Mouse (Mus musculus) 416B (cell line): ENCODE measurements around the gene Esrrb.

ENCODE experiments used
- DNase-seq: peaks from one replicate; pipeline ENCODE4 v3.0.0; 2011; ENCODE audit warnings: low read depth

Gene Esrrb

DNA sequence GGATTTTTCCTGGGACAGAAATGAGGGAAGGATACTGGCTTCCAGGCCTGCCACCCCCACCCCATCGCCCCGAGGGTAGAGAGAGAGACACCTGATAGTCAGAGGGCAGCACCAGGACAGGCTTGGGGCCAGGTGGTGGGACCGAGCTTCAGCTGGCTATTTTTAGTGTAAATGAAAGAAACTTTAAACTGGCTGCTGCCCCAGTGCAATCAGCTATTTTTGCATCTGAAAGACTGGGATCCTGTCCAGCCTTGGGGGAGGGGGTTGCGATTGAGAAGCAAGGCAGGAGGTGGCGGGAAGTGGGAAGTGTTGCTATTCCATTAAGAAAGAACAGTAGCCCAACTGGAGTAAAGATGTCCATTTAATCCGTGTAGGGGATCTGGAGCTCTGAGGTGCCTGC, 137.8 kb downstream of the Esrrb start:
- DNase-seq: no peak

DNA sequence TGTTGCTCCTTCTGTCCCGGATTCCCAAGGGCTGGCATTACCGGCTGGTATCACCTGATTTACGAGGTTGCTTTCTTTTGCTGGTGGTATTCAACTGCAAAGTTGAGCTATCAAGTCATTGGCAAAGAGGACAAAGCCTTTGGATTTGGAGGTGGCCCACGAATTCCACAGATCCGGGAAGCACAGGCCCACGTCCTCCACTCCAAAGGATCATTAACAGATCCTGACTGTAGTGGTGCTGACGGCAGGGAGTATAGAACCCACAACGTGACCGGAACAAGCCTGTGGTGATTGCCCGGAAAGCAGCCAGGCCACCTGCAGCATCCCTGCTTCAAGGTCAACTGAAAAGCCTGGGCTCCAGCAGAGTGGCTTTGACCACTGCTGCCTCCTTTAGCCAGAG, 140.8 kb downstream of the Esrrb start:
- no peak for DNase-seq

DNA sequence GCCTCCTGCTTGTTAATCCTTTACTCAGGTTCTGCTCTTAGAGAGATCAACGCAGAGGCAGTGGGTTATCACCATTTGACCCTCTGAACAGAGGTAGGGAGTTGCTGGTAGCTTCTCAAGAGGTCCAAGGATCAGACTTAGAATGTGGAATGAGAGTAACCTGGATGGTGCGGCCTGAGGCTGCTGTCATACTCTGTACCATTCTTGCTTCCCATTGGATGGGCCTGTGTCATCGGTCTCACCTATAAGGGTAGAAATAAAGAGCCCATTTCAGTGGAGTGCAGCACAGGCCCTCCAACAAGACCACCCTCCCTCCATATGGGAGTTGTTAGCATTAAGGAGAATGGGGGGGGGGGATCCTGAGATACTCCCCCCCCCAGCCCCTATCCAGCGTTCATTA, 143.0 kb downstream of the Esrrb start:
- DNase-seq: no peak

DNA sequence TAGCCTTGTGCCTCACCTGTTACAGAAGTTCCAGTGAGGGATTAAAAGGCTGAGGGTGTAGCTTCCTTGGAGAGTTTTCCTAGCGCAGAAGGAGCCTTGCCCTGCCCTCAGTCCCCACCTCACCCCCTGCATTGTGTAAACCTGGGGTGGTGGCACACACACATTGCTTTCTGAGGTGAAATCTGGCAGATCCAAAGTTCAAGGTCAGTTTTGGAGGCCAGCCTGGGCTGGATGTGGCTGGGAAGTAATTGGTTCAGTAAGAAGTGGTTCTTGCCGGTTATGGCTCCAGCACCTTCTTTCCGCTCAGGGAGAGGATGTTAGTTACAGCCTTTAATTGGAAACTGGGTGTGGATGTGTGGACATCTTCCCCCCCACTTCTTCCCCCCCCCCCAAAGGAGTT, 143.4 kb downstream of the Esrrb start:
- DNase-seq: no peak

DNA sequence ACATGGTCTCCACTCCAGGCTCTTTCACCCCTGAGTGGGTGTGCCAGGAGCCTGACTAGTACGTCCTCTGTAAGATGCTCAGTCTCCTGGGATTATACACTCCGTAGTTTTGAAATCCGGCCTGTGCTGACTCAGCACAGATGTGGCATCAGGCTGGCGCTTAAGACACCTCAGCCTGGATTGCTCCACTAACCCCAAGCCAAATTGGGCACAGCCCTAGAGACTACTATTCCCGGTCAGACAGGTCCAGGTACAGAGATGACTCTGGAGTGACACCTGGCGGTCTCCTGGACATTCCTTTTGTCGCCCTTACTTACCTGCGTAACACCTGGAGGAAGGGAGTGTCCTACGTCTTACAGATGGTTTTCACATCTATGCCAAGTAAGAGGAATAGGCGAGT, 146.8 kb downstream of the Esrrb start:
- no peak for DNase-seq

DNA sequence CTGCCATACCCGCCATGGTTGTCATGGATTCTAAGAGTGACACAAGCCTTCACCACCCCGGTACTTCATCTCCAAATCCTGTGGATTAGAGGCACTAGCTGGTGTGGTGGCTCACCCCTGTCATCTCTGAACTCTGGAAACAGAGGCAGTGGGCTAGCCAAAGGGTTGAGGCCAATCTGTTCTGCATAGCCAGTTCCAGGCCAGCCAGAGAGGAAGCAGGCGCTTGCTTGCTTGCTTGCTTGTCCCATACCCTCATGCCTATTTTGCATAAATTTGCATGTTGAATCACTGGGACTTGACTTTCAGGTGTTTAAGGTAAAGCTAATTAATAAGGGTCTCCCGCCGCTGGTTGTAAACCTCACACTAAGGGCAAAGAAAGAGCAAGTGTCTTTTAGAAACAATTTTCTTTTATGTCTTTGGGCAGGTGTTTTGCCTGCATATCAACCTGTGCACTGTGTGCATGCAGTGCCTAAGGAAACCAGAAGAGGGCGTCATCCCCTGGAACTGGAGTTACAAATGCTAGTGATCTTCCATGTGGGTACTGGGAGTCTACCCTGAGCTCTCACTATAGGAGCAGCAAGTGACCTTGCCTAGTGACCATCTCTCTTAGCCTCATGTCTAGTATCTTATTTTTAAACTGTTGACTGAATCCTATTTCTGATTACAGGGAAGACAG, 147.5 kb downstream of the Esrrb start:
- DNase-seq: no peak

DNA sequence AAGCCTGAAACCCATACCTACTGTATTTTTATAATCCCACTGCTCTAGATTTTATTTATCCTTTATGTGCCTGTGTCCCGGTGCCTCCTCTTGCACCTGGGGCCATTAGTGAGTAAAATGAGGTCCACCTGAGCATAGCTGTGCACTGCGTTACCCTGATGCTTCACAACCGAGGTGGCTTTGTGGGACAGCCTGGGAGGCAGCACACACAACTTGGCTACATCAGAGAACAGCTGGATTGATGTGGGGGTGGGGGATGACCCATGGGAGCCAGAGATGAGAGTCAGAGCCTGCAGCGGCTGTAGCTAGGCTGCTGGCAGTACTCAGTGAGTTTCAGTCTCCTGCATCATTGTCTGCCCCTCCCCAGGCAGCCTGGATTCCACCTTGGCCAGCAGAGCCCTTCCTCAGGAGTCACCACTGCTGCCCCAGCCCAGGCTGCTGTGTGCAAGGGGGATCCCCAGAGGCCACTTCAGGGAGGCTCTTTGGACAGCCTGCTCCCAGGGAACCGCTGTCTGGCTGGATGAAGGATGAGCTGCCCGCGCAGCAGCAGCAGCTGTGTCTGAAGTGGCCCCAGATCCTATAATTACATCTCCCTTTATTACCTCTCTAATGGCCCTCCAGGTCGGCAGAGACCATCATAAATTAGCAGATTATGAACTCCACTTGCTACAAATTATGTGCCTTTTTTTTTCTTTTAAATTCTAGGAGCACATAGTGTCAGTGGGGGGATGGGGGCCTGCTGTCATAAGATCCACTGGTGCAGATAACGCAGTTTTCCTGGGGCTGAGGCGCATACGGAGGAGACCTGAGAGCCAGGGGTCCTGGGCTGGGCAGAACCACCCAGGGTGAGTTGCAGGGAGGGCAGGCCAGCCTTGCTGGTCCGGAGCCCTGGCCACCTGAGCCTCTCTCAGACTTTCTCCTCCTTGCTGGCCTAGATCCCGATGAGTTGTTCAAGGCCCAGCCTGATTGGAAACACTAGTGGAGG, 148.7 kb downstream of the Esrrb start:
- DNase-seq: no peak

DNA sequence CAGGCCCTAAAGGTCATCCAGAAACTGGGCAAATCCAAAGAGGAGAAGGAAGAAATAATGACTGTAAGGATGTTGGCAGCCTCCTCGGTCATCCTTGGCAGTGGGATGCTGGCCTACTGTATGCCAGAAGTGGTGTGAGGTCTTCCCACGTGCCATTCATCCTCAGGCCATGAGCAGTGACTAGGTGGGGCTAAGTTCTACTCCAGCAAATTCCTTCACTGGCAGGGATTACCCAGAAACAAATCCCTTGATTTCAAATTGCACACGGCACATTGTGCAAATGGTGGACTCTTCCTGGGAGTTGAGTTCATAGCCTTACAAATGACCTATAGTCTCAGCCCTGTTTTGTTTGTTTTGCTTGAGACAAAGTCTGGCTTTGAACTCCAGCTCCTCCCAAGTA, 151.4 kb downstream of the Esrrb start:
- no peak for DNase-seq

DNA sequence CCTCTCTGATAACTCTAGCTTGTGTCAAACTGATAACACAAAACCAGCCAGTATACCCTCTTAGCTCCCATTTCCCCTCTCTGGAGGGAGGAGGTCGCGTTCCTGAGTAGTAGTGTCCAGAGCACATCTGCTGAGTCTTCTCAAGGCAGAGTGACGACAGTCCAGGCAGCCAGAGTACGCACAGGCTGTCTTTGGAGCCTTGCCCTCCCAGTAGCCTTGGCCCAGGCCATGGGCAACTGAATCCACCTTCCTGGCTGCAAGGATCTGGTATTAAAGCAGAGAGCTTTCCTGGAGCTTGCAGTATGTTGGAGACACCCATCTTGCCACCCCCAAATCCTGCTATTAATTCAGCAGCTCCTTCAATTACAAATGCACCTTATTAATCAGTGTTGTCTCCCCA, 152.7 kb downstream of the Esrrb start:
- no peak for DNase-seq

DNA sequence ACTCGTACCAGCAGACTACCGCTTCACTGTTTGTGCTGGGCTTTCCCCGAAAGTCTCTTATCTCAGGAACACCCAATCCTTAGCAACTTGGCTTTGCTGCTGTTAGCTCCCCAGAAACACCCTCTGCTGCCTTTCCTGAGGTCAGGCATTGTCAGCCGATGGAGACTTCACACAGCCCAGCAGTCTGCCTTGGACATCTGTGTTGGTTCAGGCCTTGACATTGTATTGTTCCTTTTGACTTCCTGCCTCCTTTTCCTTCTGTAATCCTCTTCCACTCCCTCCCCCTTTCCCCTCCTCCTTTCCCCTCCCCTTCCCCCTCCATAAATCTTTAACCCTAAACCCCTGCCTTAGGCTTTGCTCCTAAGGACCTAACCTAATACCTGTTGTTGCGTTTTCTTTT, 155.7 kb downstream of the Esrrb start:
- DNase-seq: no peak

DNA sequence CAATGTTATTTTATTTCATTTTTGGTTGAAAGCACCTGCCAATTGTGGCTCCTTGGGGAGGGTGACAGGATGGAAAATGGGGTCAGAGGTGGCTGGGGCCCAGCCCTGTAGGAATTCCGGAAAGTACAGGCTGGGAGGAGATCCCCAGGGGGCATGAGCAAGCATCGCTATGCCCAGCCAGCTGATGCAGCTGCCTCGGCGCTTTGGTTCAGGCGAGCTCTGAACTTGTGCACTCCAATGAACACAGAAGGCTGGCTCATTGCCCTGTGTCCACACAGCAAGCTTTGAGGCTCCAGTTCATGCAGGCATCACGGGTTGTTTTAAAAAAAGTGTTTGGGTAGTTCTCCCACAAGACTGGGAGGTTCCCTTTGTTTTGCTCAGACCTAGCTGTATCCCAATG, 156.8 kb downstream of the Esrrb start:
- no peak for DNase-seq

DNA sequence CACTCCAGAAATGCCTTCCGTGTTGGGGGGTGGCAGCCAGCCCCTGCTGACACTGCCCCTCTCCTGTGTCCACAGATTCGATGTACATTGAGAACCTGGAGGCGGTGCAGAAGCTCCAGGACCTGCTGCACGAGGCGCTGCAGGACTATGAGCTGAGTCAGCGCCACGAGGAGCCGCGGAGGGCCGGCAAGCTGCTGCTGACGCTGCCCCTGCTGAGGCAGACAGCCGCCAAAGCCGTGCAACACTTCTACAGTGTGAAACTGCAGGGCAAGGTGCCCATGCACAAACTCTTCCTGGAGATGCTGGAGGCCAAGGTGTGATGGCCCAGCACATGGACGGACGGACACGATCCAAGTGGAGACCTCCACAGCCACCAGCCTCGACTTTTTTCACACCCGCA, 157.8 kb downstream of the Esrrb start:
- DNase-seq: no peak

DNA sequence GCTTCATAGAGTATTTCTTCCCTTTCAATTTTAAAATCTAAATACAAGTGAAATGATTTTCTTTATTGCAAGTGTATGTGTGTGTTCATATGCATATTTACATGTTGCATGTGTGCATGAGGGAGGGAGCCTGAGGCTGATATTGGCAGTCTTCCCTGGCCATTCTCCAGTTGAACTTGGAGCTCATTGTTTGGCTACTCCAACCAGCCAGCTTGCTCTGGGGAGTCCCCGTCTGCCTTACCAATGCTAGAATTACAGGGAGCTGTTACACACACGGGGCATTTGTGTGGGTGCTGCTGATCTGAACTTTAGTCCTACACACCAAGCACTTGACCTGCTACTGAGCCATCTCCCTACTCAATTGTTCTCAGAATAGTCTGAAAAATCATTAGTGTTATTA, 173.4 kb downstream of the Esrrb start:
- no peak for DNase-seq

DNA sequence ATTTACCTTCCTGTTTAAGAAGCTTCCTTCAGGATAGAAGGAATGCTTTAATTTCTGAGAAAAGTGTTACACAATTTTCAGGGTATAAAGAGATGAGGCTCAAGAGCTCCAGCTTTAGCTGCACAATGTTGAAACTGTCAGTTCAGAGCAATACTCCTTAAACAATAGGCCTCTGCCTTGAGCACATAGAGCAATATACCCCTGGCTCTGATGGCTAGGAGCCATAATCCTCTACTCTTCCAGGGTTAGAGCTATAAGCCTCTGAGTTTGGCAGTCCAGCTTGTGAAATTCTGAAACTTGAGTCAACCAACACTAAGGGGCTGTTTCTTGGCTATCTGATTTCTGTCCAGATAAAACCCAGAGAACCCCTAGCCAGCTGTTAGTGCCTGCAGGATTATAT, 176.9 kb downstream of the Esrrb start:
- DNase-seq: no peak

DNA sequence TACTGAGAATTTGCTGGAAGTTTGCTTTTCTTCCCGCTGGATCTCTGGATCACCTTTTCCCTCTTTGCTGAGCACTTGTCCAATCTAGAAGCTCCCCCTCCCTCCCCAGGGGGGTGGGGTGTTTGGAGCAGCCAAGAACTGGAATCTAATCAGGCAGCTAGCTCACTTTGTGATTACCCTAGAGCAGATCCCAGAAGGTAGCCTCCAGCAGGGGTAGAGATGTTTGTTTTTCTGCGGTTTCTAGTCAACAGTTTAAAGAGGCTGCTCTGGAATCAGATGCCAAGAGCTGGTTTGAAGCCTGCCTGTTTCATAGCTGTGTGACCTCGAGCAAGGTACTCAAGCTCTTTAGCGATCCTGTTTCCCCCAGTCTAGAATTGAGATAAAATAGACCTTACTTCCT, 177.8 kb downstream of the Esrrb start:
- no peak for DNase-seq

DNA sequence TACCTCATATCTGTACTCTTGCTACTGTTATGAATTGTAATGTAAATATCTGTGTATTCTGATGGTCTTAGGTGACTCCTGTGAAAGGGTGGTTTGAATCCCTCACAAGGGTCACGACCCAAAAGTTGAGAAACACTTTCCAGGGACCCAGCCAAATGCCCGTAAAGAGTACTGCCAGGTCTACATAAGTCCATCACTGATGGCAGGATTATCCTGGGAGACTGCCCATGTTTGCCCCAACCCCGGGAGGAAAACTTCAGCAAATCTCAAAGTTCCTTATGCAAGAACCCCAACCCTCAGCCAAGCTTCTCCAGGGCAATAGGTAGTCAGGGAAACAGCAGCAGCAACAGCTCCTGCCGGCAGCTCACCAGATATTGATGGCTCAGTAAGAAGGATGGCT, 178.6 kb downstream of the Esrrb start:
- no peak for DNase-seq

DNA sequence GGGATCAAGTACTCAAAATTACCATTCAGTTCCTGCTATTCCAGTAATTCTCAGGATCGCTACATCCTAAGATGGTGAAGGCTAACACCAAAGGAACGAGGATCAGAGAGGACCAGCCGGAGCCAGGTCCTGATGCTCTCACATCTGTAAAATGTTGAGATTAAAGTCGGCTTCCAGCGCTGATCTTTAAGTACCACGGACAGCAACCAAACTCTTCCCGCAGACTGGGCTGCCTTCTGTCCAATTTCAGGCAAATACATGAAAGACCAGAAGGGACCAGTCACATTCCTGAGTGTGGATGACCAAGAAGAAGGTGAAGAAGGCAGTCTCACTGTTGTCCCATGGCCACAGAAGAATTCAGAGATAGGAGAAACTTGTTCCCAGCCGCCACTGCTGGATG, 186.9 kb downstream of the Esrrb start:
- DNase-seq: peak; percentile 11

DNA sequence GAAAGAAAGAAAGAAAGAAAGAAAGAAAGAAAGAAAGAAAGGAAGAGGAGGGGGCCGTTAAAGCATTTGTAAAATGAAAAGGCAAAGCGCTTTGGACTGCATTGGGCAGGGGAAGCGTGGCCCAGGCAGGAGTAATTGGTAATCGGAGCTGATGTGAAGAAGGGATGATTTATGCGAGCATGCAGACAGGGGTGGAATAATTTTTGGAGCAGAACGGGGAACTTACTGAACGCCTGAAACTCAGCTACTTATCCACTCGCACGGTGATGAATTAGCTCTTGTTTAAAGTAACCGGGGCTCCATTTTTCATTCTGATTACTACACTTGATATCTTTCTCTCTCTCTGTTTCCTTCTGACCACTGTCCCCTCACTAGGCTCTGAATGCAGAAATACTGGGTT, 192.1 kb downstream of the Esrrb start:
- no peak for DNase-seq

DNA sequence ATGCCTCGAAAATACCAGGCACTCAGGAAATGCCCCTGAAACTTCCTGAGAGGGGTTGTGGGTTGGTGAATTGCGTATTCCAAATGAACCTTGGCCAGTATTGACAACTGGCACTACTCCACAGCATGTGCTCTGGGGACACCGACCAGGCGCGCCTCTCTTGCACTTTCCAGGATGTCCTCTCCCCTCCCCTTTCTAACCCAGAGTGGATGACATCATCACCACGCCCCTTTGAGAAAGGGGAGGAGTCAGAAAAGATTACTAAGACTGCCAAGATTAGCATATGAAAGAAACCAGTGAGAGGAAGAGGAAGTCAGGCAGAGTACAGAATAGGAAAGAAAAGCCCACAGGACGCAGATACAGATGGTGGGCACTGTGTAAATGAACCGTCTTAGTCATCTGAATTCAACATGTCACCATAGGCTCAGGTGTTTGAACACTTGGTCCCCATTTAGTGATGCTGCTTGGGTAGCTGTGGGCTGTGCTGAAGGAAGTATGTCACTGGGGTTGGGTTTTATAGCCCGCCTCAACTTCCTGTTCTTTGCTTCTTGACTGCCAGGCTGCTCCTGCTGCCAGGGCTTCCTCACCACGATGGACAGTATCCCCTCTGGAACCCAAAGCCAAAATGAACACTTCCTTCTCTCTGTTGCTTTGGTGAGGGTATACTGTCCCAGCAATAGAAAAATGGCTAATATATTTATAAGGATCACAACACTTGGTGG, 196.0 kb downstream of the Esrrb start:
- peak; percentile 50 for DNase-seq

DNA sequence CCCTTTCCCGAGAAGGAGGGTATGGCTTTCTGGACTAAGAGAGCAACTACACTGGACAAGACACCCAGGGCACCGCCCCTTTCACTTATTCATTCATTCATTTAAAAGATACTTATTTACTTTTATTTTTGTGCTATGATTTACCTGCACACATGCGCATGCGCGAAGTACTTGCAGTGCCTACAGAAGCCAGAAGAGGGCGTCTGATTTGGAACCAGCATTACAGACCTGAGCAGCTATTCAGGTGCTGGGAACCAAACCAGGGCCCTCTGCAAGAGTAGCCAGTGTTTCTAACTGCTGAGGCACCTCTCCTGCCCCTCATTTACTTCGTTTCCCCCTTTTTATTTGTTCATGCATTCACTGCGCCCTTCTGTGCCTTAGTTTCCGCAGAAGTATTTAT, 198.0 kb downstream of the Esrrb start:
- no peak for DNase-seq

DNA sequence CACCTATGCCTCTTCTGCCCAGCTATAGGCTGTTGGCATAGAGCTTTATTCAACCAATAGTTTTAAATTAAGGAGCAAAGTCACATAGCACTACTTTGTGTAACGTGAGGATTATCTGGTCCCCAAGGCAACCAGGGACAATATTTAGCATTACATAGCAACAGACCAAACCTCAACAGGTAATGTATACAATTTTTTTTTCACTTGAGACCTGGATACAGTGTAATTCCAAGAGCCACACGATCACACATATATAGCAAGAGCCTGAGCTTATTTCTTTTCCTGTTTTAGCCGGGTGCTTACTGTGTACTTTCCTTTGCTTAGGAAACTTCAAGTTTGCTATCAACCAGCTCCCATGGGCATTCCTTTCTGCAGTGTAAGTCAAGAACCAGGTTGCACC, 201.8 kb downstream of the Esrrb start:
- DNase-seq: no peak

DNA sequence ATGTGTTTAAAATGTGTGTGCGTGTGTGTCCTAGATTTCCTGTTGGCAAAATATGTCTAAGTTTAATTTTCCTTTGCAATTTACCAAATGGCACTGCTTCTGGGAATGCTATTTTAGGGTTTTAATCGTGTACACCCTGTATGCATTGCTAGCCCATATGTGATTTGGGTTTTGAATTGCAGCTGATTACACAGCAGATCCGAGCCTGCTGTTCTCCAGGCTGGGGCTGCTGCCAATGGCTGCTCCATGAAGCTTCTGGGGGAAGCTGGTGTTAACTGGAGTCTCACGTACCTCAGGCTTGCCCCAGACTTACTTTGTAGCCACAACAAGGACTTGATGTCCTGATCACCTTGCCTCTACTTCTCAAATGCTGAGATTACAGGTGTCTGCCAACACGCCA, 205.1 kb downstream of the Esrrb start:
- no peak for DNase-seq
